Mouse (Mus musculus) retina, postnatal 1 day (tissue): Measurements from ENCODE around the gene Cops4.

Experiments
- DNase-seq: peaks from one replicate; pipeline ENCODE4 v3.0.0-alpha.2; 2012

The Cops4 gene

GRCm38 (mm10) chr5:100581622-100582434 lies 63.7 kb downstream of the Cops4 start:
- no peak for DNase-seq

GRCm38 (mm10) chr5:100582435-100582826 lies 64.3 kb downstream of the Cops4 start:
- no peak for DNase-seq

GRCm38 (mm10) chr5:100583066-100583465 lies 65.0 kb downstream of the Cops4 start:
- DNase-seq: no peak

- DNase-seq: no peak
Observed at GRCm38 (mm10) chr5:100585206-100585644, 67.1 kb downstream of the Cops4 start.

- no peak for DNase-seq
Observed at GRCm38 (mm10) chr5:100585657-100586056, 67.5 kb downstream of the Cops4 start.

GRCm38 (mm10) chr5:100587136-100587535 lies 69.0 kb downstream of the Cops4 start:
- no peak for DNase-seq

GRCm38 (mm10) chr5:100587626-100588025 lies 69.5 kb downstream of the Cops4 start:
- DNase-seq: no peak

GRCm38 (mm10) chr5:100590505-100590904 lies 72.4 kb downstream of the Cops4 start:
- no peak for DNase-seq

- DNase-seq: no peak
Observed at GRCm38 (mm10) chr5:100594803-100595467, 76.8 kb downstream of the Cops4 start.

- DNase-seq: no peak
Observed at GRCm38 (mm10) chr5:100595999-100596398, 77.9 kb downstream of the Cops4 start.
